In the genomic region with DNA sequence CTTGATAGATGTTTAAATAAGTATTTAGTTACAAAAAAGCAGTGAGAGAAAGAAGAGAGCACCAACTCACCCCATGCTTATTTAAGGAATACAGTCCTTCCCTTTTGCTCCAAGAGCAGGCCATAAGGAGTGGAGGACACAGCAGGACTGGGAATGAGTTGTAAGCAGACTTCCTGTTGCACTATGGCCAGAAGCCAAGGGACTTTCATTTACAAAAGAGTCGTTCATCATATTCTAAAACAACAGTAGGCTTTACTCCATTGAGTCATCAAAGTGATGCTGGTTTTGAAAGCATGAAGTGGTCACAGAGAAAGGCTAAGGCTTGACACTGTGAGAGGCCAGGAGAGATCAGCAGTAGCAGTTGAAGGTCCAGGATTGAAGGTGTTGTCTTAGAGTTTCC, we compare ENCODE assay signal across 19 mouse cellular contexts.
"Had no signal": no experiment of that assay in that cellular context is flagged by ENCODE, and none has a peak within 500 bp of the region (broad histone marks: within the 10 kb centered on the region; RNA-seq: fewer than 3 reads in every experiment).

No protein-coding gene starts in this region.

- H3K4me1 ChIP-seq: lung, embryonic 15.5 days; midbrain, embryonic 10.5 days; midbrain, embryonic 12.5 days; neural tube, embryonic 13.5 days; neural tube, embryonic 15.5 days had no signal

- H3K27ac ChIP-seq: lung, embryonic 15.5 days; midbrain, embryonic 10.5 days; midbrain, embryonic 12.5 days; neural tube, embryonic 13.5 days; neural tube, embryonic 15.5 days had no signal

- H3K9ac ChIP-seq: lung, embryonic 15.5 days; midbrain, embryonic 12.5 days; neural tube, embryonic 13.5 days; neural tube, embryonic 15.5 days had no signal

- H3K4me3 ChIP-seq: lung, embryonic 15.5 days; midbrain, embryonic 10.5 days; midbrain, embryonic 12.5 days; myocyte; neural tube, embryonic 13.5 days; neural tube, embryonic 15.5 days had no signal

- H3K9me3 ChIP-seq: lung, embryonic 15.5 days; midbrain, embryonic 10.5 days; midbrain, embryonic 12.5 days; neural tube, embryonic 13.5 days; neural tube, embryonic 15.5 days had no signal

- H3K4me2 ChIP-seq: lung, embryonic 15.5 days; midbrain, embryonic 12.5 days; neural tube, embryonic 13.5 days; neural tube, embryonic 15.5 days had no signal

- H3K27me3 ChIP-seq: lung, embryonic 15.5 days; midbrain, embryonic 12.5 days; neural tube, embryonic 13.5 days; neural tube, embryonic 15.5 days had no signal

- H3K36me3 ChIP-seq: lung, embryonic 15.5 days; midbrain, embryonic 10.5 days; midbrain, embryonic 12.5 days; neural tube, embryonic 13.5 days; neural tube, embryonic 15.5 days had no signal

- DNase-seq: lung, adult 18-20 months; lung, postnatal 10 days; lung, postnatal 4 days; midbrain, embryonic 14.5 days; retina, postnatal 1 day; right cerebral cortex, adult 18-20 months; right cerebral cortex, postnatal 25 days; right cerebral cortex, postnatal 4 days; spleen, adult 18-20 months; thymus, adult 18-20 months; thymus, postnatal 14 days; thymus, postnatal 36 days had no signal

- ATAC-seq: midbrain, embryonic 16.5 days had no signal
